Mouse (Mus musculus) spleen, adult 2 months (tissue): ENCODE results near the gene Tmem33.

ENCODE experiments used
- CTCF ChIP-seq: fragments of 200-500 bp; IDR thresholded peaks from 2 replicates; pipeline ENCODE4 v1.5.1; 2011; ENCODE audit warnings: mild to moderate bottlenecking, inconsistent platforms; ENCODE audit not compliant: insufficient read depth, insufficient read length, insufficient replicate concordance; ENCODE audit errors: extremely low read depth
- POLR2A ChIP-seq: fragments of 200-500 bp; IDR thresholded peaks from 2 replicates; pipeline ENCODE4 v1.6.1; 2011; ENCODE audit warnings: low read depth, low read length, inconsistent platforms

DNA sequence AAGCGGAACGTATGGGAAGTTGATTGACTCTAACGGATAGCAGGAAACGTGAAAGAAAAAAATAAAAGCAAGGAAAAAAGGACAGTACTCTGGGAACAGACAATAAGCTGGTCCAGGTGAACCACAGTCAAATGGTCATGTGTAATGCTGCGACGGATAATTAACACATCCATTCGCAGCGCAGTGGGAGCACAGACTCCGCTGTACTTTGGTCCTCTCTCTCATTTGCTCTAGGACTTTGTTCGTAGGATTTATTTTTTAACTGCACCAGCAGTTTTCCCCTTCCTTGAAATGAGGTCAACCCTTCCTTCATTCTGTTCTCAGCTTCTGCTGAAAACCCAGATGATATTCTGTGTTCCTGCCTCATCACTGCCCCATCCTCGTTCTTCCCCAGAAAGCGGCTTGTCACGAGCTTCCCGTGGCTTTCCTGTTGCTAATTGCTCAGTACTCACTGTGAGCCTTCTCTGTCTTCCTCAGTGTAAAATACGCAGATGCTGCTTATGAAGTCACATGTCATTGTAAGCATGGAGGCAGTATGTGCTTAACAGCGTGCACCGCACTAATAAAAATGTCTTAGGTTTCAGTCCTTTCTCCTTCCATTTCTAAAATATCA, 61.4 kb downstream of the Tmem33 start:
- TF ChIP-seq POLR2A (no peak), CTCF (no peak)
